Mouse (Mus musculus) B cell, adult (primary cell): ENCODE results near the gene Pcnt. TPM values are rescaled to one million over a fixed set of nuclear protein-coding genes. Genes with fewer than 3 reads are reported as not detected.

Experiments
- total RNA-seq: library from RNA; stranded (reverse); gene quantifications from 4 replicates; pipeline ENCODE4 v1.2.4, GENCODE M21; 2023; ENCODE audit not compliant: inconsistent age

Pcnt gene
- 51.5 to 67.5 TPM (median 61.7 TPM) in 4 replicates for total RNA-seq

DNA sequence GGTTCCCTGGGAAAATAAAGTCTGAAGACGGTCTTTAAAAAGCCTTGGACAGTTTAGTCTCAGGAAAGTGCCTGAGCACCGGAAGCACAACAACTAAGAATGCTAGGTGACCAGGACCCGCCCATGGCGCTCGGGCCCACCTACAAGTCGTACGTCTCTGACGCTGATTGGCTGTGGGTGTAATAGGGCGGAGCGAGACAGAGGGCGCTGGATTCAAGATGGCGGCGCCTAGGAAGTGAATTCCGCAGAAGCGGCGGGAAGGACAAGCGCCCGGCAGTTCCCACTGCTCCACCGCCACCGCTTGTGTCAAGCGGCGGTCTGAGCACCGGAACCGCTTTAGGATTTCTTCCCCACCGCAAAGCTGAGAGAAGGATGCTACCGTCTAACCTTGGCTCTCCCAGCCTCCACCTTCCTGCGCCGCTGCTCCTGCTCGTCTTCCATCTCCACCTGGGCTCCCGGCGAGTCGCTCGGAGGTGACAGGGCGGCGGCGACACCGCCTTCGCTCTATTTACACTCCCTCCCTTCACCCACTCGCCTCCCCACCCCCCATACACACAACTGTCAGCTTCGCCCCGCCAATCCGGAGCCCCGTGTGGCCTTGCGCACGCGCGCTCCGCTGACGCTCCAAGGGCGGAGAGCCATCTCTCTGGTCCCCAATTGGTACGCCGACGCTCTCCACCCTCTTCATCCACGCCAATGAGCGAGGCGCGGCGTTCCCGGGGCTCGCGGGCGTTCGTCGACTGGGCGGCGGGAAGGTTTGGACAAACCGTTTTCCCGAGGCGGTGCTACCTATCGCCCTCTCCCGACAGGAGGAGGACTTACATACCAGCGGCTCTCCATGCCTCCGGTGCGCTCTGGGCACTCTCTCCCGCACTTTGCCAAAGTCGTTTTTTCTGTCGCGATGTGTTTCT, at the start of gene Pcnt:
Gene Pcnt, minus strand, starts transcription at position 609 of the 911 bp plus-strand sequence.

GRCm38 (mm10) chr10:76468203-76469162, 25.9 kb upstream of the Pcnt start, which contains the start of the genes Mcm3ap and Ybey:
TSS of gene Mcm3ap (plus strand) at chr10:76468927.
TSS of gene Ybey (minus strand) at chr10:76469114.

GRCm38 (mm10) chr10:76448851-76449250, 6.3 kb upstream of the Pcnt start, which contains the start of gene 2610028H24Rik:
TSS of gene 2610028H24Rik (plus strand) at chr10:76449081.

GRCm38 (mm10) chr10:76440281-76440680, 2.3 kb downstream of the Pcnt start, which contains the start of gene AC141477.1:
TSS of gene AC141477.1 (minus strand) at chr10:76440444.

DNA sequence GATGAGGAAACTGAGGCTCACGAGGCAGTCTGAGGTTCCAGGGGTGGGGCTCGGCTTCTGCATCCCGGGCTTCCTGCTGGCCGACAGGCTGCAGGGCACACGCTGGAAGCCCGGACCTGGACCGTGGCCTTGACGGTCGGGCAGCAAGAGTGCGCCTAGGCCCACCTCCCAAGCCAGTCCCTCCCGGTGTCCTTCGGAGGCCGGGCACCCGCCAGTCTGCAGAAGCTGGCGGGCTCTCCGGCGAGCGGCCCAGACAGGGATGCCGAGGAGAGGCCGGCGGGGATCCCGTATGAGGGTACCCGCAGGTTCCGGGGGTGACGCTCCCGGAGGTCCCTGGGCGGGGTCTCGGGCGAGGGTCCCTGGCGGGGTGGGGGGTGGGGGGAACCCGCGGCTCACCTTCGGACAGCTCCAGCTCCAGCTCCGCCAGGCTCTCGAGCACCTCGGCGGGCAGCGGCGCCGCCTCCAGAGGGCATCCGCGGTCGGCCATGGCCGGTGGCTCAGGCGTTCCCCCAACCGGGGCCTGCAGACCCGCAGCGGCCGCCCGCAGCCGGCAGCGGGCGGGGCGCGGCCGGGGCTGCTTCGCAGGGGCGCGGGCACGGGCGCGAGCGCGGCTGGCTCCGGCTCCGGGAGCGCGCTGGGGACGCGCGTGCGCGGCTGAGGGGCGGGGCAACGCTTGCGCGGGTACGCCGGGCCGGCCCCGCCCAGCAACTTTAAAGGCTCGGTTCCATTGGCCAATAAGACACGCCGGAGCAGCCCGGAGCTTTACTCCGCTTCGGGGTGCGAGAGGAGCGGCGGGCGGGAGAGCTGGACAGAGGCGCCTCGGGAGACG, 97.7 kb downstream of the Pcnt start, which contains the start of gene Dip2a:
Gene Dip2a, minus strand, starts transcription at position 581 of the 829 bp plus-strand sequence.

Other genes starting within 250 kb of the Pcnt start
- gene Prmt2, start 204.9 kb downstream of the Pcnt start, total RNA-seq, result 9.1 to 10.0 TPM (median 9.2 TPM) in 4 replicates
- not detected in 4 replicates for gene S100b, start 188.9 kb downstream of the Pcnt start, total RNA-seq
- 4.3 to 7.5 TPM (median 5.4 TPM) in 4 replicates for gene Dip2a, start 97.5 kb downstream of the Pcnt start, total RNA-seq
- gene AC141477.1, start 2.3 kb downstream of the Pcnt start, total RNA-seq, result 8.7 to 19.2 TPM (median 13.6 TPM) in 3 of 4 replicates, not detected in the other
- gene 2610028H24Rik, start 6.3 kb upstream of the Pcnt start, total RNA-seq, result not detected in 4 replicates
- gene Mcm3ap, start 26.1 kb upstream of the Pcnt start, total RNA-seq, result 70.5 to 74.7 TPM (median 72.7 TPM) in 4 replicates
- 1.3 to 2.2 TPM (median 1.6 TPM) in 4 replicates for gene Ybey, start 26.3 kb upstream of the Pcnt start, total RNA-seq
- gene Lss, start 88.8 kb upstream of the Pcnt start, total RNA-seq, result 14.6 to 24.3 TPM (median 21.7 TPM) in 4 replicates
- not detected in 4 replicates for gene Spatc1l, start 119.5 kb upstream of the Pcnt start, total RNA-seq
- not detected in 4 replicates for gene Ftcd, start 132.9 kb upstream of the Pcnt start, total RNA-seq
- 0.13 to 0.22 TPM in 2 of 4 replicates, not detected in the others for gene Col6a2, start 180.8 kb upstream of the Pcnt start, total RNA-seq